Mouse (Mus musculus): ENCODE data around the gene Mrps15. TPM values are rescaled to one million over a fixed set of nuclear protein-coding genes. Genes with fewer than 3 reads are reported as not detected.

Mrps15 gene
- total RNA-seq, 2 experiments from 2014 or later = 87.1 to 156 TPM

GRCm38 (mm10) chr4:126103590-126104068 lies 56.9 kb downstream of the Mrps15 start, which contains the start of gene Stk40:
Stk40 (plus strand) TSS chr4:126103957.
- ATAC-seq (replicated peaks; ENCODE audit: low FRiP score, low TSS enrichment, poor library complexity, severe bottlenecking) = peak; percentile 82

- ATAC-seq (replicated peaks; ENCODE audit: low FRiP score, low TSS enrichment, poor library complexity, severe bottlenecking) = no peak
Measured at GRCm38 (mm10) chr4:126104261-126105075, 57.7 kb downstream of the Mrps15 start.

Other genes with a start within 250 kb of the Mrps15 start
- gene Csf3r, start 22.4 kb upstream of the Mrps15 start, total RNA-seq (2014; fragmentation: Nextera tagmentation) = 5.4 TPM in 1 of 2 replicates, not detected in the other
- gene Csf3r, start 22.4 kb upstream of the Mrps15 start, total RNA-seq (2017) = 1.8 and 3.0 TPM in 2 replicates
- 0.90 and 1.9 TPM in 2 replicates for gene Oscp1, start 11.6 kb downstream of the Mrps15 start, total RNA-seq (2014; fragmentation: Nextera tagmentation)
- 0.91 and 22.0 TPM in 2 replicates for gene Oscp1, start 11.6 kb downstream of the Mrps15 start, total RNA-seq (2017)
- 30.8 and 32.0 TPM in 2 replicates for gene Lsm10, start 49.7 kb downstream of the Mrps15 start, total RNA-seq (2014; fragmentation: Nextera tagmentation)
- 10.5 and 16.7 TPM in 2 replicates for gene Lsm10, start 49.7 kb downstream of the Mrps15 start, total RNA-seq (2017)
- 12.2 and 14.6 TPM in 2 replicates for gene Stk40, start 57.0 kb downstream of the Mrps15 start, total RNA-seq (2014; fragmentation: Nextera tagmentation)
- 10.0 and 11.7 TPM in 2 replicates for gene Stk40, start 57.0 kb downstream of the Mrps15 start, total RNA-seq (2017)
- not detected in 2 replicates for gene Eva1b, start 100.8 kb downstream of the Mrps15 start, total RNA-seq (2014; fragmentation: Nextera tagmentation)
- 0.91 TPM in 1 of 2 replicates, not detected in the other for gene Eva1b, start 100.8 kb downstream of the Mrps15 start, total RNA-seq (2017)
- 0.72 TPM in 1 of 2 replicates, not detected in the other for gene Sh3d21, start 116.6 kb downstream of the Mrps15 start, total RNA-seq (2014; fragmentation: Nextera tagmentation)
- gene Sh3d21, start 116.6 kb downstream of the Mrps15 start, total RNA-seq (2017) = 1.1 TPM in 1 of 2 replicates, not detected in the other
- 266 and 395 TPM in 2 replicates for gene Thrap3, start 155.8 kb downstream of the Mrps15 start, total RNA-seq (2014; fragmentation: Nextera tagmentation)
- 471 and 531 TPM in 2 replicates for gene Thrap3, start 155.8 kb downstream of the Mrps15 start, total RNA-seq (2017)
- gene Map7d1, start 209.4 kb downstream of the Mrps15 start, total RNA-seq (2014; fragmentation: Nextera tagmentation) = 6.4 and 8.0 TPM in 2 replicates
- gene Map7d1, start 209.4 kb downstream of the Mrps15 start, total RNA-seq (2017) = 13.2 and 14.5 TPM in 2 replicates
- gene Trappc3, start 215.4 kb downstream of the Mrps15 start, total RNA-seq (2014; fragmentation: Nextera tagmentation) = 40.1 and 43.2 TPM in 2 replicates
- 55.9 and 81.1 TPM in 2 replicates for gene Trappc3, start 215.4 kb downstream of the Mrps15 start, total RNA-seq (2017)
- not detected in 2 replicates for gene Col8a2, start 239.9 kb downstream of the Mrps15 start, total RNA-seq (2014; fragmentation: Nextera tagmentation)
- gene Col8a2, start 239.9 kb downstream of the Mrps15 start, total RNA-seq (2017) = not detected in 2 replicates